Mouse (Mus musculus) 416B (cell line): ENCODE data around the gene Uvrag.

Experiments
- DNase-seq: peaks from one replicate; pipeline ENCODE4 v3.0.0; 2011; ENCODE audit warnings: low read depth

The Uvrag gene

DNA sequence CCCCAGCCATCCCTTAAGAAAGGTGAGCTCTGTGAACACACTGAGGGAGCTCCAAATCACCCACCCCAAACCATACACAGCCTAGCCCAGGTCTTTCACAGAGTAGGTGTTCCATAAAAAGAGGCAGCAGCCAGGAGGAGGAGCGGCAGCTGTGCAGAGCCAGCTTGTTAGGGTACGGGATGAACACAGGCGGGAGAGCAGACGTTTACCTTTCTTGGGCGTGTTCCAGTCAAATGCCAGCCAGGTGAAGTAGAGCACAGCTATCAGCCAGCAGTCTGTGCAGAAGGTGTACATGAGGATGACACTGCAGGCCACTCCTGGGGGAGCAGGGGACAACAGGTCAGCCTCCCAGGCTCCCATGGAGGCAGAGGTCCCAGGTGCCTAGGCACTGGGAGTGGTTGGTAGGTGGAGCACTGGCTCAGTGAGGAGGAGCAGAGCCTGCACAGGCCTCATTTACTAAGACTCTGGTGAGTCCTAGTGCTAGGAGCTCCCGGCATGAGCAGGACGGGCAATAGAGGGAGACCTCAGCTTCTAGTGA, 24.0 kb upstream of the Uvrag start:
- DNase-seq = no peak

DNA sequence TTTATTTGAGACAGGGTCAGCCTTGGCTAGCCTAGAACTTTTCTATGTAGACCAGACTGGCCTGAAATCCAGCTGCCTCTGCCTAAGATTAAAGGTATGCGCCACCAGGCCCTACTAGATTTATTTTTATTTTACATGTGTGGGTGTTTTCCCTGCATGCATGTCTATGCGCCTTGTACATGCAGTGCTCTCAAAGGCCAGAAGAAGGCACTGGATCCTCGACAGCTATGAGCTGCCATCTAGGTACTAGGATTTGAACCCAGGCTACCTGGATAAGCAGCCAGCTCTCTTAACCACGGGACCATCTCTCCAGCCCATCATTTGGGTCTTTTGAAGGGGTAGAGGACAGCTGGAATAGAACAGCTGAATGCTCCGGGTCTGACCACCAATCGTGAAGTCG, 21.5 kb upstream of the Uvrag start:
- no peak for DNase-seq

DNA sequence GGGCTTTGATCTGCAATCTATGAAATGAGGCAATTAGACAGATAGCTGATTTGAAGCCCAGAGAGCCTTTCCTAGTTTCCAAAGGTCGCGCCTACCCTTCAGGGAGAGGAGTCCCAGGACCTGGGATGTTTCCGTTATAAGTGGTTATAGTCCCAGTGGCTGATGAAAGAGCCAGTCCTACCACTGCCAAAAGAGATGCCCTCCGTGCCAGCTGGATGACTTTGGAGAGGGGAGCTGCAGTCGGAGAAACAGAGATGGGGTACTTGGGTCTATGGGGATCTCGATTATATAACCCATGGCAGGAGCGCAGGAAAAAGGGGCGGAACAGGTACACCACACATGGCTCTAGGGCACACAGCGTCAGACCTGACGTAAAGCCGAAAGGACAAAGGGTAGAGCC, 21.0 kb upstream of the Uvrag start:
- DNase-seq = no peak

DNA sequence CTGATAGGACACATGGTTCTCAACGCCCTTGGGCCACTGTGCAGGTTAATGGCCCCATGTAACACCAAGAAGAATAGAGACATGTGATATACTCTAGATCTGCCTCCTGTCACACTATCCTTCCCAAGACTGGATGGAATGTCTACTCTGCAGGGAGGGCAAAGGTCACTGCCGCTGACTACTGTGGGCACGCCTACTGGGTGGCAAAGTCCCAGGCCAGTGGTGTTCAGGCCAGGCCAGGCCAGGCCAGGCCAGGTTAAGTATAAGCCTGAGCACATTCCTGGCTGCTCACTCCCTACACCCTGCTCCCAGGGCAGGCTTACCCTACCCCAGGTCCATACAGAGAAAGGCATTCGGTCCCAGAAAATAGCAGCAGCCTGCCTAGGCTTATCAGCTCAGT, 20.6 kb upstream of the Uvrag start:
- no peak for DNase-seq

DNA sequence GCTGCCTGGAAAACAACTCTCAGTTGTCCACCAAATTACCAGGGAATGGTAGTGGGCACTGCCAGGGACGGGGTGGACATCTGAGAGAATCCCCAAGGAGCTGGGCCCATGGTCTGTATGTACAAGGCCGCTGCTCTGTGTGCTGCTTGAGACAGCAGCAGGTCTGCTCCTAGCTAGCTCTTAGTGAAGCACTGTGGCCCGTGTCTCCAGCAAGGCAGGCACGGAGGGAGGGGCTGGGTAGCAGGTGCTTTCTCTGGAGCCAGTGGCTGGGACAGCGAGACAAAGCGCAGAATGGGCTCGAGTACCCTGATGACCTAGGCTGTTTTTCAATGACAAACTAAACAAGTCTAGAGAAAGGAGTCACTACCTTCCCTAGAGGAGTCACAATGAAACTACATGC, 20.1 kb upstream of the Uvrag start:
- DNase-seq = no peak

DNA sequence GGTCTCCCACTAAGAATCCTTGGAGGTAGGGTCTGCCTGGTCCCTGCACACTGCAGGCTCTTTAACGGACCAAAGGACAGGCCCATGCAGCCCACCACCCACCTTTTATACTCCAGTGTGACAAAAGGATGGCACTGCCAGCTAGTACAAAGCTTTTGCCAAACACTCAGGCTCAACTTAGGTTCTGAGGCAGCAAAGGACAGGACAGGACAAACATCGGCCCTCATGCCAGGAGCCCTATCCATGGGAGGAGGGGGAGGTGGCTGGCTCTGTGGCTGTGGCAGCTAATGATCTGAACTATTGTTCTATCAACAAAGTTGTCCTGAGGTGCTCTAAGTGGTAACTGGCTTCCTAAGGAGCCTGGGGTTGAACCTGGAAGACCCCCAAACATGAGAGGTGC, 18.5 kb upstream of the Uvrag start:
- no peak for DNase-seq

DNA sequence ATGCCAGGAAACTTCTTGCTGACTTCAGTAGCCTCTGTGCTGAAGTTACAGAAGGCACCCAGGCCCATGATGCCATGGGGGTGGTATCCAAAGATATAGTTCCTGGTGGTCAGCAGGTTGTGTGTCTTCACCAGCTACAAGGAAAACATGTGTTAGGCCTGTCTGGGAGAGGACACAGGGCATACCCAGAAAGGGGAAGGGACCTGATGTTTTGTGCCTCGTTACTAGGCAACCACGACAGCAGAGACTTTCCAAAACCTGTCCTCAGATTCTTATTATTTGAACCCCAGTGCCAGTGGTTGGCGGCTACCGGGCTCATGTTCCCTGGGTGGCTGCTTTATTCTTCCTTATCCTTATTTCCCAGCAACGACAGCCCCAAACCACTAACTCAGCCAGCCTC, 18.0 kb upstream of the Uvrag start:
- no peak for DNase-seq

DNA sequence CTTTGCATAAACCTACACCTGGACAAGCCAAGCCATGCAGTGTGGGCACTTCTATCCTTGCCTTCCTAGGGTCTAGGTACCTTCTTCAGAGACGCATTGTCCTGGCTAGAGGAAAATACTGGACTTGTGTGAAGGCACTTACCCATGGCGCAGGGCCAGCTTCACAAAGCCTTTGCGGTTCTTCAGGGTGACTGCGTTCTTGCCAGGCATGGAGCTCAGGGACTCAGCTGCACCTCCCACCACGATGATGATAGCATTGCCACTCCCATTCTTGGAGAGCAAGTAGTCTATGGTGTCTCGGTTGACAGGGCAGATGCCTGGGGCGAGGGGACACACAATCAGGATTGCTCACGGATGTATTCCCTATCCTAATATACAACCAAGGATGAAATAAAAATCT, 17.1 kb upstream of the Uvrag start:
- DNase-seq = no peak

DNA sequence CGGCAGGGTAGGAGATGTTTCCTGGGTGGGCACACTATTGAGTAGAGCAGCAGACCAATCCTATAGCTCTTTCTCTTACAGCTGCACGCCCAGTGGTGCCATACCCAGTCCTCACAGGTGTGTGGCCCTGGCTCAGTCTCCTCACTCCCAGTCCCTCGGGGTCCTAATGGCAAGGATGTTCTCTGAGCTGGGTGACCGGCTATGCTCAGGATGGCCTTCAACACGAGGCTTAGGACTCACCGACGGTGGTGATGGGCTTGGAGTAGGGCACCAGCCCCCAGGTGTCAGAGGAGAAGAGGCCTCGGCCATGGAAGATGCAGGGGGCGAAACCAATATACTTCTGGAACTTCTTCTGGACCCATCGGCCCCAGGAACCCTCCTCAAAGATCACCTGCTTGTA, 15.8 kb upstream of the Uvrag start:
- no peak for DNase-seq

DNA sequence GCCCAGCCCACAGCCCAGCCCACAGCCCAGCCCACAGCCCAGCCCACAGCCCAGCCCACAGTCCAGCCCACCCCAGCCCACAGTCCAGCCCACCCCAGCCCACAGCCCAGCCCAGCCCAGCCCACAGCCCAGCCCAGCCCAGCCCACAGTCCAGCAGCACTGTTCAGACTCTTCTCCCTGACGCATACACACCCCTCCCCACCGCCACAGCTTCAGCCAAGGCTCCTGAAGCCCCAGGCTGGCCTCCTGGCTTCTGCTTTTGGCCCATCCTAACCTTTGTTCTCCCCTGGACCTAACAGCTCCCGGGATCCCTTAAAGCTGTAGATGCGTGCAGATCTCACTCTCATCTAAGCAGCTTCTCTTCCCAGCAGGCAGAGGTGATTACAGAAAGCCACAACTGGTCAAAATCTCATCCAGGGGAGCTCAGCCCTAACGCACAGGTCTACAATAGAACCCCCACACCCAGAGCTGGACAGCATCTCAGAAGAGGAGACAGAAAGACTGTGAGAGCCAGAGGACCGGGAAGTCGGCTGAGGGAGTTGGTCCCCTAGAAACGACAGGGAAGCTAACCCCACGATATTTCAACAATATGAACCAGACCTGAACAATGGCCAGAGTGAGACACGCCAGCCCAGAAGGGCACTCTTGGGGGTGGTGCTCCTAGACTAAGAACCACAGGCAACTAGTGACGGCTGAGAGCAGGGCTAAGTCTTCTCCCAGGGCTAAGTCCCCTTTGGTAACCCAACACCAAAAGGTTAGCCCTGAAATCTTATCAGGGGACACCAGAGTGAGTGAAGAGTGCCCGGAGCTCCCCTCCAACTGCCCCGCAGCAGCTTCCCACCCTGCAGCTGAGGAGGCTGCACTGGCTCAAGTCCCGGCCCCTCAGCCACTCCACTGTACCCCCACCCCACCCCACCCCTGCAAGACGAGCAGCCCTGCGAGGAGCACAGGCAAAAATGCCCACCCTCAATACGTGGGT, 14.7 kb upstream of the Uvrag start:
- DNase-seq = peak; percentile 81

DNA sequence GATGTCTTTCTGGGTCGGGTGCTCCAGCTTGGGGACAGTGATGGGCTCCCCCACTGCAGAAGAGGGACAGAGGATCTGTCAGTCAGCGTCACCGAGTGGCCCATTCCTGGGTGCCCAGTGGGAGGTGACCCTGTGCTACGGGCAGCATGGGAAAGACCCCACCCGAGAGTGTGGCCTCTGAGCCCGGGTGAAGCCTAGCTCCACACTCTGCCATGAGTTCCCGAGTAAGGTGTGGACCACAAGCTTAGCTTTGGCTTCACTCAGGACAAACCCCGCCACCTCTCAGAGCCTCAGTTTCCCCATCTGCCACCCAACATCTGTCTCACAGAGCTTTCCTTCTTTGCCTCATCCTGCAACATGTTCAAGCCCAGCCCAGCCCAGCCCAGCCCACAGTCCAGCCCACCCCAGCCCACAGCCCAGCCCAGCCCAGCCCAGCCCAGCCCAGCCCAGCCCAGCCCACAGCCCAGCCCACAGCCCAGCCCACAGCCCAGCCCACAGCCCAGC, 13.8 kb upstream of the Uvrag start:
- DNase-seq = peak; percentile 48

DNA sequence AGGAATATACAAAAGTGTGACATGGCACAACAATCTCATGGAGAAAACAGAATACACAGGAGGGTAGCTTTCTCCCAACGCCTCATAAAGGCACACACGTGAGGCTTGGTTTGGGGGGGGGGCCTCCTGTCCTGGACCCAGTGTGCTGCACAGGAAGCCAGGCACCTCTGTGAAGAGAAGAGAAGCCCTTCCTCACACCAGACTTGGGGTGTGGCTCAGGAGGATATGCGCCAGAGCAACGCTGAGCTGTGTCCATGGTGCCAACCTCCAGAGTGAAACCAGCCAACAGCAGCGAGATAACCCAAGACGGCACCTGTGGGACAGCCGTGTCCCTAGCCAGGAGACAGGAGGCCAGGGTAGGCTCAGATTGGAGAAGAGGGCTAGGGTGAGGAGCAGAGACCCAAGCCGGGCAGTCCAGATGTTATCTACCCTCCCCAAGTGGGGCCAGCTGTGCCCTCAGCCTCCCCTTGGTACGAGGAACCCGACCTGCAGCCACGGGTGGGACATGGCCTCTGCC, 12.8 kb upstream of the Uvrag start:
- DNase-seq = no peak

DNA sequence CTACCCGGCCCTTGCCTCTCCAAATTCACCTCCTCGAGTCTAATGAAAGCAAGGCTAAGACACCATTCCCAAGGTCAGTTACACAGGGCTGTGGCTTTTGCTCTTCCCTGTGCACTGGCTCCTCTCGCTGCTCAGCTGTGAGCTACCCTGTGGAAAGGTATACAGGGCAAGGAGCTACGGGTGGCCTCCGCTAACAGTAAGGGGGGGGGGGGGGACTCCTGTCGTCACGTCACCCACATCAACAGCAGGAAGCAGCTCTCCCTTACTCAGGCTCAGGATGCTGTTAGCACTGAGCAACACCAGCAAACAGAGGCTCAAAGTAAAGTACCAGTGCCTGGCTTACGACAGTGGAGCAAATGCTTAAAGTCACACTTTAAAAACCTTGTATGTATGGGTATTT, 11.8 kb upstream of the Uvrag start:
- DNase-seq = no peak

DNA sequence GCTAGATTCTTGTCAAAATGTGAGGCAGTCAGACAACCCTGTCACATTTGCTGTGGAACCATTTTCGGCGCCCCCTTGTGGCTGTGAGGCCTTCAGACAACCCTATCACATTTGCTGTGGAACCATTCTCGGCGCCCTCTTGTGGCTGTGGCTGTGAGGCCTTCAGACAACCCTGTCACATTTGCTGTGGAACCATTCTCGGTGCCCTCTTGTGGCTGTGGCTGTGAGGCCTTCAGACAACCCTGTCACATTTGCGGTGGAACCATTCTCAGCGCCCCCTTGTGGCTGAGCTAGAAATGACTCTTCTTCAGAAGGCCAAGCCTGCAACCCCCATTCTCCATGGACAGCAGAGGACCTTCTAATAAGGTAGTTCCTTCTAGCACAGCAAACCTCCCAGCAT, 10.4 kb upstream of the Uvrag start:
- DNase-seq = peak; percentile 96

DNA sequence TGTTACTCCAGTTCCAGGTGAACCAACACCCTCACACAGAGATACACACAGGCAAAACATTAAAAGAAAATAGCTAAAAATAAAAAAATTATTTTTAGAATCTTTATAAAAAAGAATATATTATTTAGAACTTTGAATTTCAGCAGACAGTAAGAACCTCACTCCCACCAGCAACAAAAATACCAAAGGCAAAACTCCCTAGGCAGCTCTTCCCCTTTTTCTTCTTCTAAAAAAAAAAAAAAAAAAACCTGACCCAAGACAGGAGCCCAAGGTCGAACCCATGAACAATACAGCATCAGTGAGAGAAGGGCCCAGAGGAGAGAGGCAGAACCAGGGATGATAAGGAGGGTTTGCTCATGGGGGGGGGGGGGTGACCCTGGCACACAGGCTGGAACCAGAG, 8.1 kb upstream of the Uvrag start:
- no peak for DNase-seq

DNA sequence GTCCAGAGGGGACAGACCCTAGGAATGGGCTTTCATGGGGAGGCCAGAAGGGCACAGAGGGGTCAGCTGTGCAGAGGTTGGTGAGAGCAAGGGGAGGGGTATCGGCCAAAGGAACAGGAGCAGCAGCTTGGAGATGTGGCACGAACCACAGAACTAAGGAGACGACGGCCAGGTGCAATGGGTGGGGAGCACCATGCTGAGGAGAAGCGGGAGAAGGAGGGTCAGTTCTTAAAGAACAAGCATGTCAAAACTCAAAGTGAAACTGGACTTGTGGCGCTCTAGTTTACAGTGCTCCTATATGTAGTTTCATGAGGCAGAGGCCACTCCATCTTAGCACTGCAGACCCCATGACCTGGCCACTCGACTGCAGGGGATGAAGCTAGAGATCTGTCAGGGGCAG, 6.6 kb upstream of the Uvrag start:
- no peak for DNase-seq

DNA sequence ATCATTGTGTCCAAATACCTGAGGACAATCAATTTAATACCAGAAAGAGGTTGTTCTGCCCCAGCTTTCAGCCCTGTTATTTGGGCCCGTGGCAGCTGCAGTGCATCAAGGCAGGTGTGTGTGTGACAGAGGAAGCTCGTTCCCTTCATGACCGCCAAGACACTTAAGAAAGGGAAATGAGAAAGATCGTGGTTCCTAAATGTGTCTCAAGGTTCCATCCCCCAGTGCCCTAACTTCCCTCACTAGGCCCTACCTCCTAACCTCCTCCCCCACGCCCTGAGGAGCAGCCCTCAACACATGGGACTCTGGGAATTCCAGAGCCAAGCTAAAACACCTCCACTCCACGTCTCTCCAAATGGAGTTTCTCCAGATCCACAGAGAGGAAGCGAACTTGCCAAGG, 6.0 kb upstream of the Uvrag start:
- no peak for DNase-seq

DNA sequence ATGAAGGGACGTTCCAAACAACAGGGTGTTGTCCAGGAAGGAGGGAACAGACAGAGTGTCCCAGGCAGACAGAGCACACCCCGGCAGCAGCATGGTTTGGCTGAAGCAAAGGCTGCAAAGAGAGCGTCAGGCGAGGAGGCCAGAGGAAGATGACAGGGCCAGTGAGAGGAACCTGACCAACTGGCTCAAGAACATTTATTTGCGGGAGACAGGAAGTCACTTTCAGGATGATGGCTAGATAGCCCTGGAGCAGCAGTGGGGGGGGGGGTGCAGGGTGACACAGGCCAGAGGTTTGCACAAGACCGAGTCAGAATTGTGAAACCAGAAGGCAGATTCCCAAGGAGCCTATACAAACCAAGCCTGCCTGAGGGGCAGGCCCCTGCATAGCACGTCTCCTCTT, 5.1 kb upstream of the Uvrag start:
- peak; percentile 82 for DNase-seq

DNA sequence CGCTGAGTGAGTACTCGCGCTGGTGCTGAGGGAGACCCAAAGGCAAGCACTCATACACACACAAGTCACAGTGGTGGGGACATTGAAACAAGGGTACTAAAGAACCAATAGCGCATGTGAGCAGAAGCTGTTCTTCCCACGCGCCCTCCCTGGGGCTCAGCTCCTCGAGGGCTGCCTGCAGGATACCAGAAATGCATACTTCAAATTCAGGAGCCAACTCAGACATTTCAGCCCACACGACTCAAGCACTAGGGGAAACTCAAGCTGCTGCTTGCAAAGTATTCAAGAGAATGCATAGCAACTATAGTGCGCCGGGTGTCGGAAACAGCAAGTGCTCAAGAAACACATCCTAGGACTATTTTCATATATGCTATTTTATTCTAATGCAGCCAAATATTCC, 3.7 kb upstream of the Uvrag start:
- no peak for DNase-seq

DNA sequence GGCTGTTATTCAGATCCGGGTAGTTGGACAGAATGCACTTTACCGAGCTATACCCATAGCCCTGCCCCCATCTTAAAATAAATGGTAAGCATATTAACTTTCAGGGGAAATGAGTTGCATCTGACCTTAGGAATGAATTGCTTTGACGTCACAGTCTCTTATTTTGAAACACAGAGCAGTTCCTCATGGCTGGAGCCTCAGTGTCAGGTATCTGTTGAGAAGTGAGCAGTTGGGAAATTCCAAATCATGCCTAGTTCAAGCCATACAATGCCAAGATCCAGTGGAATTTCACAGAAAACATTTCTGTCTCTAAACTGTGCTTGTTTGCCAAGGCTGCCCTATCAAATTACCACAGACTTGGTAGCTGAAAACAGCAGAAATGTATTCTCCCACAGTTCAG, 2.3 kb upstream of the Uvrag start:
- DNase-seq = peak; percentile 40

DNA sequence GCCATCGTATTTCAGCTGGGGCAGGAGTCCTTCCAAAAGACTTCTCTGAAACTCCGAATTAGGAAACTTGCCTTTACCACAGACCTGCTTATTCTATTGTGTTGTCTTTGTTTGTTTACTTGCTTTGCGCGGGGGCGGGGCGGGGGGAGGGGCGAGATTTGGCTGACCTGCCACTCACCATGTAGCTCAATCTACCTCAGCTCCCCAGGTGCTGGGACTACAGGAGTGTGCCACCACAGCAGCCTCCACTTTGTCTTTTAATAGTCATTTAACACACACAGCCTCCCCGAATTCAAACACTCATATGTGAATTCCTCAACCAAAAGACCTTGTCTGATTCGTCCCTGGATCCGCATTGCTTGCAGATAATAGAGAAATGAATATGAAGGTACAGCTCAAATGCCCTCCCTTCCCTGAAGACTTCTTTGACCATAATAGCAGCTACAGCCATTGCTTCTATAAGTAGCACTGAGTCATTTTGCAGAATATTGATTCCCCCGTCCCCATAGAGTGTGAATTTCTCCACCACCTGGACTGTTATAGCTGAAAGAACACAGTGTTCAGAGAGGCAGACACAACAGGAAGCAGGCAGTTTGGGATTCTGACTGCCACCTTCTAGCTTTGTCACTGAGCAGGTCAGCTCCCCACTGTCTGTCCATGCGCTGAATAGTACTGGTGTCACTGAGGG, 1.1 kb upstream of the Uvrag start:
- no peak for DNase-seq

DNA sequence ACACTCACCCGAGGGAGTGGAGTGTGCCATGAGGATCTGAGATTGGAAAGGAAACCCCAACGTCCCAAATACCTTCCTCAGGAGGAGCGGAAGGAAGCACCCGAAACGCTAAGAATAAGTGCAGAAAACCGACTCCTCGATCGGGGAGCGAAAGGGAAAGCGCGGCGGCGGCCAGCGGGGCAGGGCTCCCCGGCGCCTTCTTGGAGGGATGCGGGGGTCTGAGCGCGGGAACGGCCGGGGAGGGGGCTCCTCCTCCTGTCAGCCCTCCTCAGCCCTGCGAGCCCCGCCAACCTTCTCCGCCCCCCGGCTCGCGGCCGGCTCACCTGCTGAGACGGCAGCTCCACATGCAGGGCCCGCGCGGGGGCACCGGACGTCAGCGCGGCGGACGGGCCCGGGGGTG, 430 bp downstream of the Uvrag start:
- DNase-seq = no peak
